Mouse (Mus musculus) lung, postnatal 14 days (tissue): ENCODE data around the gene Zfhx3.
A peak's percentile ranks its signal among the peaks of the same experiment; 100 is the strongest.

Experiments
- DNase-seq: peaks from one replicate; pipeline ENCODE4 v3.0.0; 2021

Zfhx3 gene

GRCm38 (mm10) chr8:108019651-108020050, 77.2 kb downstream of the Zfhx3 start:
- no peak for DNase-seq

GRCm38 (mm10) chr8:108022404-108022803, 80.0 kb downstream of the Zfhx3 start:
- DNase-seq: no peak

- no peak for DNase-seq
Observed at GRCm38 (mm10) chr8:108024331-108024730, 81.9 kb downstream of the Zfhx3 start.

- DNase-seq: no peak
Observed at GRCm38 (mm10) chr8:108025249-108025648, 82.8 kb downstream of the Zfhx3 start.

GRCm38 (mm10) chr8:108026557-108027440, 84.4 kb downstream of the Zfhx3 start:
- DNase-seq: no peak

GRCm38 (mm10) chr8:108027561-108028025, 85.1 kb downstream of the Zfhx3 start:
- no peak for DNase-seq

- no peak for DNase-seq
Observed at GRCm38 (mm10) chr8:108028440-108028839, 86.0 kb downstream of the Zfhx3 start.

GRCm38 (mm10) chr8:108031159-108031558, 88.7 kb downstream of the Zfhx3 start:
- no peak for DNase-seq

GRCm38 (mm10) chr8:108034070-108034469, 91.6 kb downstream of the Zfhx3 start:
- DNase-seq: no peak

GRCm38 (mm10) chr8:108034726-108035125, 92.3 kb downstream of the Zfhx3 start:
- no peak for DNase-seq

- DNase-seq: no peak
Observed at GRCm38 (mm10) chr8:108043618-108044017, 101.2 kb downstream of the Zfhx3 start.

GRCm38 (mm10) chr8:108044185-108044584, 101.7 kb downstream of the Zfhx3 start:
- DNase-seq: no peak

GRCm38 (mm10) chr8:108056241-108056640, 113.8 kb downstream of the Zfhx3 start:
- no peak for DNase-seq

- DNase-seq: no peak
Observed at GRCm38 (mm10) chr8:108061972-108062371, 119.5 kb downstream of the Zfhx3 start.

- DNase-seq: no peak
Observed at GRCm38 (mm10) chr8:108067111-108067510, 124.7 kb downstream of the Zfhx3 start.

- DNase-seq: no peak
Observed at GRCm38 (mm10) chr8:108068195-108068594, 125.8 kb downstream of the Zfhx3 start.

- no peak for DNase-seq
Observed at GRCm38 (mm10) chr8:108070438-108070837, 128.0 kb downstream of the Zfhx3 start.

GRCm38 (mm10) chr8:108072126-108072746, 129.8 kb downstream of the Zfhx3 start:
- no peak for DNase-seq

GRCm38 (mm10) chr8:108072853-108073252, 130.4 kb downstream of the Zfhx3 start:
- DNase-seq: no peak

- DNase-seq: no peak
Observed at GRCm38 (mm10) chr8:108075176-108075575, 132.7 kb downstream of the Zfhx3 start.

- DNase-seq: no peak
Observed at GRCm38 (mm10) chr8:108078726-108079125, 136.3 kb downstream of the Zfhx3 start.

- peak; percentile 4 for DNase-seq
Observed at GRCm38 (mm10) chr8:108086913-108087312, 144.5 kb downstream of the Zfhx3 start.

- no peak for DNase-seq
Observed at GRCm38 (mm10) chr8:108089632-108090031, 147.2 kb downstream of the Zfhx3 start.

- DNase-seq: no peak
Observed at GRCm38 (mm10) chr8:108098598-108098997, 156.2 kb downstream of the Zfhx3 start.
